Mouse (Mus musculus) mature B cell (primary cell): ENCODE data around the gene 2310022B05Rik.

Experiments
- in situ Hi-C: fragments of 300-500 bp; cut with MboI; formaldehyde crosslinking; loops from 2 replicates; pipeline ENCODE4 v1.14.3; 2019

2310022B05Rik gene

GRCm38 (mm10) chr8:124608239-124608971, 54.8 kb downstream of the 2310022B05Rik start:
- in situ Hi-C loops: no loop called here

DNA sequence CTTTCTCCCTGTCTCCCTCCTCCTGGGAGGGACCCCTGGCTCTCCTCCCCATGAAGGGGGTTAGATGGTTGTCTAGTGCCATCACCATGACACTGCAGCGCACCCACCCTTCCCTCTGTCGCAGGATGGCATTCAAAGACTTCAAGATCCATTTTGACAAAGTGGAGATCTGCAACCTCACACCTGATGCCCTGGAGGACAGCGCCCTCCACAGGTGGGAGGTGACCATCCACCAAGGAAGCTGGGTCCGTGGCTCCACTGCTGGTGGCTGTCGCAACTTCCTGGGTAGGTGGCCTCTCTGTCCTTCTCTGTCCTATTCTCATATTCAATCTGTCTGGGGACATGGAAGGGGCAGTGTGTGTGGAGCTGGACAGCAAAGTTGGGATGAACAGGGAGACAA, 59.1 kb downstream of the 2310022B05Rik start:
- in situ Hi-C loops: no loop called here

DNA sequence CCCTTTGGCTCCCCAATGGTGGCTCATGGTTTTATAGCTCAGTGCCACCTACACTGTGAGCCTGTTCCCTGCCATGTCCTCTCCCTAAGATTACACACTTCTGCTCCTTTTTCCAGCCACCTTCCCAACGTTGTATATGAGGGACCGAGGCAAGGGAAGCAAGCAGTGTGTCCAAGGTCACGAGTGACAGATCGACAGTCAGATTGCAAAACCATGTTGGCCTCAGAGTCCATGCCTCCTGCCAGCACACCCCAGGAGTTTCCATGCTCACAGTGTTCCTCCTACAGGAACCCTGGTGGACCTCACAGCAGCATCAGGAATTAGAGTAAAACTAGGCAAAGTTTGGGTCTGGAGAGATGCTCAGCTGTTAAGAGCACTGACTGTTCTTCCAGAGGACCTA, 73.8 kb downstream of the 2310022B05Rik start:
- in situ Hi-C loops: no loop called here

GRCm38 (mm10) chr8:124586556-124586955, 76.6 kb downstream of the 2310022B05Rik start:
- in situ Hi-C loops: no loop called here
